ENCODE assay signal across 1 mouse cellular context in genomic region chr4:108117924-108118876, GRCm38 (mm10).
TF ChIP-seq lines count a peak whose summit lies in the region.

No protein-coding gene starts in this region.

TF ChIP-seq in CH12.LX, 34 proteins besides CTCF, POLR2A, EP300 and RAD21 (continued from another document):
- TF ChIP-seq JUND (conservative IDR thresholded peaks at IDR 0.05; ENCODE audit: low read depth, low read length): 0 out of 2 replicates have a peak, but pooled peaks have one; percentile 7
- TF ChIP-seq IRF4 (IDR thresholded peaks at IDR 0.05; ENCODE audit: low read depth, low read length): no peak
- TF ChIP-seq HCFC1 (IDR thresholded peaks at IDR 0.05; ENCODE audit: low read depth, low read length): 0 out of 2 replicates have a peak, but pooled peaks have one; percentile 28
- TF ChIP-seq SMC3 (IDR thresholded peaks at IDR 0.05; ENCODE audit: low read depth, low read length): no peak
- no peak for TF ChIP-seq RCOR1 (conservative IDR thresholded peaks at IDR 0.05; ENCODE audit: low read depth, low read length)
- peak; percentile 53 for TF ChIP-seq TCF12 (IDR thresholded peaks at IDR 0.05; ENCODE audit: low read depth, low read length)
- TF ChIP-seq ZNF384 (IDR thresholded peaks at IDR 0.05; ENCODE audit: low read depth, low read length): no peak
- no peak for TF ChIP-seq UBTF (IDR thresholded peaks at IDR 0.05; ENCODE audit: low read depth, low read length)
- TF ChIP-seq KAT2A (IDR thresholded peaks at IDR 0.05; ENCODE audit: insufficient replicate concordance, low read length): no peak
- 0 out of 2 replicates have a peak, but pooled peaks have one; percentile 9 for TF ChIP-seq MAX (IDR thresholded peaks at IDR 0.05; ENCODE audit: low read length)
- no peak; the same call in 1 of the 2 replicates for TF ChIP-seq CHD1 (IDR thresholded peaks at IDR 0.05; ENCODE audit: low read depth, low read length)
- TF ChIP-seq USF1 (IDR thresholded peaks at IDR 0.05; ENCODE audit: low read depth, low read length): no peak
- peak; percentile 26; the same call in 1 of the 2 replicates for TF ChIP-seq MEF2A (IDR thresholded peaks at IDR 0.05; ENCODE audit: borderline replicate concordance, low read depth, low read length)
- no peak for TF ChIP-seq ETS1 (conservative IDR thresholded peaks at IDR 0.05; ENCODE audit: low read depth, low read length)
- peak; percentile 74 for TF ChIP-seq MXI1 (IDR thresholded peaks at IDR 0.05; ENCODE audit: low read depth, low read length)
- no peak for TF ChIP-seq ZC3H11A (IDR thresholded peaks at IDR 0.05; ENCODE audit: low read depth, low read length)
- no peak for TF ChIP-seq PAX5 (IDR thresholded peaks at IDR 0.05; ENCODE audit: low read length)
- peak; percentile 63; the same call in 1 of the 2 replicates for TF ChIP-seq POLR2AphosphoS2 (IDR thresholded peaks at IDR 0.05; ENCODE audit: low read depth, low read length)
- no peak for TF ChIP-seq MAZ (IDR thresholded peaks at IDR 0.05; ENCODE audit: low read depth, low read length)
- TF ChIP-seq NRF1 (IDR thresholded peaks at IDR 0.05; ENCODE audit: low read depth, low read length): peak; percentile 89
